Mouse (Mus musculus) MEL (cell line): Measurements from ENCODE around the gene Ifnar2. TPM values are rescaled to one million over a fixed set of nuclear protein-coding genes. Genes with fewer than 3 reads are reported as not detected.

ENCODE experiments used
- DNase-seq: peaks from one replicate; pipeline ENCODE4 v3.0.0; 2011; ENCODE audit warnings: low read depth, low spot score
- H3K27ac ChIP-seq: 2 replicates; pipeline ENCODE4 v1.5.1; 2012; ENCODE audit warnings: low read depth, mild to moderate bottlenecking, control low read depth, low read length, moderate library complexity; ENCODE audit not compliant: control insufficient read depth
- H3K27me3 ChIP-seq, 2 experiments: fragments of 150-350 bp in 1 of 2; sonication (generic) in 1 of 2; 2 replicates each; pipeline ENCODE4 v1.6.1; 2012; ENCODE audit warnings: low read length in 2 of 2, mild to moderate bottlenecking in 2 of 2, improper control_type of control experiment in 1 of 2, moderate library complexity in 1 of 2; ENCODE audit not compliant: insufficient read depth in 2 of 2, control insufficient read depth in 1 of 2
- H3K36me3 ChIP-seq, 2 experiments: 2 replicates each; pipeline ENCODE4 v1.6.1; 2012 to 2014; ENCODE audit warnings: low read length in 2 of 2, improper control_type of control experiment in 1 of 2, inconsistent platforms in 1 of 2, mild to moderate bottlenecking in 1 of 2; ENCODE audit not compliant: insufficient read depth in 2 of 2, control insufficient read depth in 1 of 2
- H3K4me1 ChIP-seq, 2 experiments: fragments of 150-350 bp in 1 of 2; sonication (generic) in 1 of 2; 2 replicates each; pipeline ENCODE4 v1.6.1; 2012; ENCODE audit warnings: low read length in 2 of 2, improper control_type of control experiment in 1 of 2, mild to moderate bottlenecking in 1 of 2; ENCODE audit not compliant: insufficient read depth in 2 of 2, control insufficient read depth in 1 of 2
- H3K4me3 ChIP-seq, 2 experiments: fragments of 150-350 bp in 1 of 2; sonication (generic) in 1 of 2; 2 replicates each; pipeline ENCODE4 v1.5.1; 2012; ENCODE audit warnings: low read depth in 2 of 2, low read length in 2 of 2, mild to moderate bottlenecking in 2 of 2, moderate library complexity in 2 of 2, control low read depth in 1 of 2, improper control_type of control experiment in 1 of 2; ENCODE audit not compliant: control insufficient read depth in 1 of 2, insufficient read depth in 1 of 2
- H3K79me2 ChIP-seq: 2 replicates; pipeline ENCODE4 v1.6.1; 2012; ENCODE audit warnings: mild to moderate bottlenecking, low read length, moderate library complexity; ENCODE audit not compliant: control insufficient read depth, poor library complexity, insufficient read depth
- H3K9ac ChIP-seq: 2 replicates; pipeline ENCODE4 v1.6.1; 2012; ENCODE audit warnings: low read depth, mild to moderate bottlenecking, control low read depth, low read length, moderate library complexity; ENCODE audit not compliant: control insufficient read depth, poor library complexity, severe bottlenecking
- H3K9me3 ChIP-seq: fragments of 150-350 bp; sonication (generic); replicated peaks from 2 replicates; pipeline ENCODE4 v1.6.1; 2012; ENCODE audit warnings: mild to moderate bottlenecking, low read length, improper control_type of control experiment, moderate library complexity; ENCODE audit not compliant: insufficient read depth
- BHLHE40 ChIP-seq: IDR thresholded peaks from 2 replicates; pipeline ENCODE4 v1.6.1; 2012; ENCODE audit warnings: low read depth, mild to moderate bottlenecking, inconsistent platforms, low read length, improper control_type of control experiment, borderline replicate concordance
- CHD1 ChIP-seq: IDR thresholded peaks from 2 replicates; pipeline ENCODE4 v1.6.1; 2012; ENCODE audit warnings: low read depth, mild to moderate bottlenecking, inconsistent platforms, low read length, improper control_type of control experiment
- CHD2 ChIP-seq: IDR thresholded peaks from 2 replicates; pipeline ENCODE4 v1.6.1; 2011; ENCODE audit warnings: low read length, improper control_type of control experiment
- CTCF ChIP-seq, 3 experiments: IDR thresholded peaks in 2 of 3; conservative IDR thresholded peaks in 1 of 3; 2 replicates each; pipeline ENCODE4 v1.5.1; 2011 to 2012; ENCODE audit warnings: low read length in 3 of 3, low read depth in 2 of 3, mild to moderate bottlenecking in 2 of 3, improper control_type of control experiment in 1 of 3, inconsistent platforms in 1 of 3, mixed read lengths in 1 of 3, moderate library complexity in 1 of 3; ENCODE audit not compliant: control insufficient read depth in 1 of 3, insufficient read depth in 1 of 3, poor library complexity in 1 of 3, severe bottlenecking in 1 of 3
- ETS1 ChIP-seq: IDR thresholded peaks from 2 replicates; pipeline ENCODE4 v1.6.1; 2012; ENCODE audit warnings: low read depth, mild to moderate bottlenecking, inconsistent platforms, low read length, improper control_type of control experiment, moderate library complexity
- GATA1 ChIP-seq: IDR thresholded peaks from 2 replicates; pipeline ENCODE4 v1.6.1; 2011; ENCODE audit warnings: low read depth, low read length, improper control_type of control experiment
- HCFC1 ChIP-seq: IDR thresholded peaks from 2 replicates; pipeline ENCODE4 v1.6.1; 2012; ENCODE audit warnings: low read depth, mild to moderate bottlenecking, inconsistent platforms, low read length, improper control_type of control experiment, moderate library complexity
- JUND ChIP-seq: IDR thresholded peaks from 2 replicates; pipeline ENCODE4 v1.6.1; 2011; ENCODE audit warnings: low read depth, mild to moderate bottlenecking, improper control_type of control experiment, low read length
- MXI1 ChIP-seq: IDR thresholded peaks from 2 replicates; pipeline ENCODE4 v1.6.1; 2011; ENCODE audit warnings: mild to moderate bottlenecking, low read depth, low read length, improper control_type of control experiment
- MYB ChIP-seq: IDR thresholded peaks from 2 replicates; pipeline ENCODE4 v1.6.1; 2011; ENCODE audit warnings: mild to moderate bottlenecking, low read depth, low read length, improper control_type of control experiment
- MYC ChIP-seq: IDR thresholded peaks from 2 replicates; pipeline ENCODE4 v1.6.1; 2011; ENCODE audit warnings: low read depth, mild to moderate bottlenecking, low read length, improper control_type of control experiment, moderate library complexity
- POLR2A ChIP-seq, 2 experiments: IDR thresholded peaks; 2 replicates each; pipeline ENCODE4 v1.6.1; 2011 to 2012; ENCODE audit warnings: low read length in 2 of 2, mild to moderate bottlenecking in 2 of 2, control low read depth in 1 of 2, improper control_type of control experiment in 1 of 2, low read depth in 1 of 2, moderate library complexity in 1 of 2; ENCODE audit not compliant: control insufficient read depth in 1 of 2, insufficient read depth in 1 of 2, poor library complexity in 1 of 2
- POLR2AphosphoS2 ChIP-seq: IDR thresholded peaks from 2 replicates; pipeline ENCODE4 v1.6.1; 2011; ENCODE audit warnings: low read length, improper control_type of control experiment
- RCOR1 ChIP-seq: IDR thresholded peaks from 2 replicates; pipeline ENCODE4 v1.6.1; 2012; ENCODE audit warnings: low read depth, mild to moderate bottlenecking, inconsistent platforms, low read length, improper control_type of control experiment
- SIN3A ChIP-seq: IDR thresholded peaks from 2 replicates; pipeline ENCODE4 v1.6.1; 2012; ENCODE audit warnings: low read length, improper control_type of control experiment, inconsistent platforms
- TBP ChIP-seq: IDR thresholded peaks from 2 replicates; pipeline ENCODE4 v1.8.0; 2011; ENCODE audit warnings: low read depth, low read length, improper control_type of control experiment
- TCF12 ChIP-seq: IDR thresholded peaks from 2 replicates; pipeline ENCODE4 v1.6.1; 2014; ENCODE audit warnings: low read depth, mild to moderate bottlenecking, inconsistent platforms, low read length, improper control_type of control experiment, moderate library complexity
- UBTF ChIP-seq: IDR thresholded peaks from 2 replicates; pipeline ENCODE4 v1.6.1; 2012; ENCODE audit warnings: low read depth, mild to moderate bottlenecking, inconsistent platforms, low read length, improper control_type of control experiment, moderate library complexity, borderline replicate concordance; ENCODE audit not compliant: insufficient read depth
- USF1 ChIP-seq: IDR thresholded peaks from 2 replicates; pipeline ENCODE4 v1.6.1; 2014; ENCODE audit warnings: low read depth, mild to moderate bottlenecking, inconsistent platforms, low read length, improper control_type of control experiment, moderate library complexity
- ZNF384 ChIP-seq: IDR thresholded peaks from 2 replicates; pipeline ENCODE4 v1.6.1; 2012; ENCODE audit warnings: low read depth, mild to moderate bottlenecking, inconsistent platforms, low read length, improper control_type of control experiment
- polyA plus RNA-seq, 2 experiments: library from polyadenylated mRNA; stranded (reverse) in 1 of 2; unstranded in 1 of 2; fragments of >175 nt in 1 of 2; fragments of >200 nt in 1 of 2; gene quantifications; 2 replicates each; pipeline versions ENCODE4 v1.2.1 to v1.2.4; 2012; ENCODE audit warnings: low replicate concordance in 2 of 2, low read depth in 1 of 2; ENCODE audit not compliant: insufficient read length in 2 of 2, insufficient read depth in 1 of 2, missing spikeins in 1 of 2
- total RNA-seq: library from RNA; depleted of rRNA; stranded (reverse); fragments of 300-350 nt; gene quantifications from 2 replicates; pipeline ENCODE4 v1.2.3, GENCODE M21; 2012

Ifnar2 gene
- total and polyA plus RNA-seq, 3 experiments = 21.8 to 38.3 TPM; not detected in 1

GRCm38 (mm10) chr16:91380151-91380550 is 7.6 kb downstream of the Ifnar2 start:
- no peaks in the 10 kb centered on the region for H3K27me3 ChIP-seq
- no peak overlapping the region for H3K27ac ChIP-seq
- H3K9me3 ChIP-seq = no peaks in the 10 kb centered on the region
- H3K36me3 ChIP-seq = peaks cover 7 to 11% of the 10 kb centered on the region in 2 experiments; a peak in 3 of 4 replicates
- peaks cover 4% of the 10 kb centered on the region for H3K79me2 ChIP-seq
- no peak for DNase-seq
- TF ChIP-seq USF1 = 0 out of 2 replicates have a peak, but pooled peaks have one; percentile 15
- no peak for TF ChIP-seq CHD1
- TF ChIP-seq MYC = no peak
- TF ChIP-seq CHD2 = no peak
- TF ChIP-seq TCF12 = no peak
- no peak for TF ChIP-seq SIN3A
- TF ChIP-seq CTCF (IDR thresholded peaks at IDR 0.05 in 2 of 3, conservative IDR thresholded peaks at IDR 0.05 in 1 of 3; ENCODE audit: control insufficient read depth in 1 of 3, insufficient read depth in 1 of 3, low read depth in 2 of 3, low read length in 3 of 3, poor library complexity in 1 of 3, severe bottlenecking in 1 of 3) = no peak
- peaks cover 0 to 9% of the 10 kb centered on the region in 2 experiments; a peak in 2 of 4 replicates for H3K4me1 ChIP-seq
- no peak overlapping the region for H3K9ac ChIP-seq
- H3K4me3 ChIP-seq = no peak overlapping the region

- no peak for DNase-seq
- H3K9me3 ChIP-seq = no peaks in the 10 kb centered on the region
- no peaks in the 10 kb centered on the region for H3K27me3 ChIP-seq
- H3K4me1 ChIP-seq = peaks cover 0 to 9% of the 10 kb centered on the region in 2 experiments; a peak in 2 of 4 replicates
- H3K36me3 ChIP-seq = peaks cover 7 to 11% of the 10 kb centered on the region in 2 experiments
- H3K27ac ChIP-seq = no peak overlapping the region
- no peaks in the 10 kb centered on the region; the same call in 1 of the 2 replicates for H3K79me2 ChIP-seq
- H3K4me3 ChIP-seq = no peak overlapping the region
- H3K9ac ChIP-seq = no peak overlapping the region
- TF ChIP-seq ETS1 (no peak), USF1 (no peak), TBP (no peak), RCOR1 (no peak), POLR2AphosphoS2 (no peak), ZNF384 (no peak), CHD2 (no peak), HCFC1 (no peak), JUND (no peak)
Measured at GRCm38 (mm10) chr16:91381606-91382005, 9.0 kb downstream of the Ifnar2 start.

- Histone ChIP-seq H3K36me3 (peaks cover 7 to 11% of the 10 kb centered on the region in 2 experiments), H3K27ac (no peak overlapping the region), H3K27me3 (no peaks in the 10 kb centered on the region), H3K9ac (no peak overlapping the region), H3K4me1 (peaks cover 0 to 9% of the 10 kb centered on the region in 2 experiments; a peak in 2 of 4 replicates), H3K9me3 (no peaks in the 10 kb centered on the region), H3K79me2 (no peaks in the 10 kb centered on the region), H3K4me3 (no peak overlapping the region)
- peak; percentile 38 for DNase-seq
- TF ChIP-seq UBTF (no peak), GATA1 (0 out of 2 replicates have a peak, but pooled peaks have one; percentile 25), POLR2A (IDR thresholded peaks at IDR 0.05; ENCODE audit: control insufficient read depth in 1 of 2, insufficient read depth in 1 of 2, low read depth in 1 of 2, low read length in 2 of 2, poor library complexity in 1 of 2) (no peak), MYB (no peak), BHLHE40 (no peak), MXI1 (no peak), MYC (no peak), ZNF384 (no peak)
Measured at GRCm38 (mm10) chr16:91382261-91382790, 9.7 kb downstream of the Ifnar2 start.
